Mouse (Mus musculus): ENCODE results near the gene Cnnm4. TPM values are rescaled to one million over a fixed set of nuclear protein-coding genes. Genes with fewer than 3 reads are reported as not detected.

The Cnnm4 gene
- 39.2 and 40.2 TPM in 2 replicates for polyA plus RNA-seq (2015; fragmentation: Nextera tagmentation; extraction: Ambion mirVana)

DNA sequence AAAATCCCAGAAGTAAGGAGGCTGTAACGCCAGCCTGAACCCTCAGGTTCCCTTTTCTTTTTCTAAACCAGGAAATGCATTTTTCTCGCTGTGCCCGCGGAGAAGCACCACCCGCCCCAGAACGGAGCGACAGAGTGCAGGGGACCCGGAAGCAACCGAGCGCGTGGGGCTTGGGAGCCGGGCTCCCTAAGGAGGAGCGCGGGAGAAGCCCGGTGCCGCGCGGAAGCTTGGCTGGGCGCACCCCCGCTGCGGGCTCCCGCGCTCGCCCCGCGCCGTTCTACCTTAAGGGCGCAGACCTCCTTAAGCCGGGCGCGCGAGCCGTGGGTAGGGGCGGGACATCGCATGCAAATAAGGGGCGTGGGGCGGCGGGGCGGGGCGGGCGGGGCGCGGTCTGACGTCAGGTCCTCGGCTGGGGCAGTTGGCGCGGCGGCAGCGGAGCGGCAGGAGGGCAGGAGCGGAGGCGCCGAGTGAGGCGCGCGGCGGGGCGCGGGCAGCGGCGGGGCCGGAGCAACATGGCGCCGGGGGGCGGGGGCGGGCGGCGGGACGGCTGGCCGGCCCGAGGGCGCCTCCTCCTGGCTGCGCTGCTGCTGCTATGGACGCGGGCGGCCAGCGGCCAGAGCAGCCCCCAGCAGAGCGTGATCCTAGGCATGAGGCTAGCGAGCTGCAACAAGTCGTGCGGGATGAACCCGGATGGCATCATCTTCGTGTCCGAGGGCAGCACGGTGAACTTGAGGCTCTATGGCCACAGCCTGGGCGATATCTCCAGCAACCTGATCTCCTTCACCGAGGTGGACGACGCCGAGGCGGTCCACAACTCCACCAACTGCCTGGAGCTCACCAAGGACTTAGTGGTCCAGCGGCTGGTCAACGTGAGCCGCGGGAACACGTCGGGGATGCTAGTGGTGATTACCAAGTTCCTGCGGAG, at the start of gene Cnnm4:
Cnnm4 (plus strand) TSS at position 440 of the 925 bp plus-strand sequence.
- Histone ChIP-seq H3K36me3 (ENCODE audit: control insufficient read depth, insufficient read depth, low read length) (no peaks in the 10 kb centered on the region), H3K27me3 (replicated peaks; ENCODE audit: control insufficient read depth, insufficient read depth, low read length) (no peaks in the 10 kb centered on the region), H3K4me2 (ENCODE audit: low read depth, low read length) (peak within 1 kb of the TSS; percentile 70), H3K27ac (ENCODE audit: low read length) (peak within 1 kb of the TSS; percentile 85), H3K4me1 (ENCODE audit: control insufficient read depth, insufficient read depth, low read length) (peaks cover 17% of the 10 kb centered on the region), H3K4me3 (ENCODE audit: low read length) (peak within 1 kb of the TSS; percentile 55), H3K9ac (ENCODE audit: low read depth, low read length) (peak within 1 kb of the TSS; percentile 81), H3K9me3 (ENCODE audit: control insufficient read depth, low read length) (no peaks in the 10 kb centered on the region)
- ATAC-seq, result peak; percentile 88
- WGBS, result under 1% methylated on average over 59 of the region's 98 CpGs

GRCm38 (mm10) chr1:36429511-36429910, 41.9 kb upstream of the Cnnm4 start:
- 99% methylated on average over 2 of the region's 2 CpGs for WGBS

DNA sequence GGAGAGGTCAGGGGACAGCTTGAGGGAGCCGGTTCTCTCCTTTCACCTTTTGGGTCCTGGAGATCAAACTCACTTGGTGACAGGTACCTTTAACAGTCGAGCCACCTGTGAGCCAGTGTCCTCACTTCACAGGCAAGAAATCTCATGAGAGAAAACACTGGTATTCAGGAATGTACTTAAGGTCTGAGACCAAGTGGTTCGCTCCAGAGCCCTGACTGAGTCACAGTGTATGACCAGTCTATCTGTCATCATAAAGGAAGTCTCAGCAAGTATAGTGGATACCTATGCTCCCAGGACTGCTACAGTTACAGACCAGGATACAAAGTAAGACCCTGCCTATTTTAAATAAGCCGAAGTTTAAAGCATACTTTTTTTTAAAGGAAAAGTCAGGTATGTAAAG, 38.4 kb upstream of the Cnnm4 start:
- Histone ChIP-seq H3K27ac (ENCODE audit: low read length) (no peak overlapping the region), H3K9ac (ENCODE audit: low read depth, low read length) (no peak overlapping the region), H3K27me3 (replicated peaks; ENCODE audit: control insufficient read depth, insufficient read depth, low read length) (no peaks in the 10 kb centered on the region), H3K9me3 (ENCODE audit: control insufficient read depth, low read length) (no peaks in the 10 kb centered on the region), H3K4me2 (ENCODE audit: low read depth, low read length) (no peak overlapping the region), H3K36me3 (ENCODE audit: control insufficient read depth, insufficient read depth, low read length) (peaks cover 11% of the 10 kb centered on the region; the same call in 1 of the 2 replicates), H3K4me3 (ENCODE audit: low read length) (no peak overlapping the region), H3K4me1 (ENCODE audit: control insufficient read depth, insufficient read depth, low read length) (no peaks in the 10 kb centered on the region)
- no peak for ATAC-seq
- WGBS, result 79% methylated on average over 4 of the region's 4 CpGs

More at GRCm38 (mm10) chr1:36429511-36429910, 41.9 kb upstream of the Cnnm4 start:
- Histone ChIP-seq H3K36me3 (ENCODE audit: control insufficient read depth, insufficient read depth, low read length) (peaks cover 11% of the 10 kb centered on the region; the same call in 1 of the 2 replicates), H3K4me3 (ENCODE audit: low read length) (no peak overlapping the region), H3K9me3 (ENCODE audit: control insufficient read depth, low read length) (no peaks in the 10 kb centered on the region), H3K4me1 (ENCODE audit: control insufficient read depth, insufficient read depth, low read length) (no peaks in the 10 kb centered on the region), H3K4me2 (ENCODE audit: low read depth, low read length) (no peak overlapping the region), H3K27me3 (replicated peaks; ENCODE audit: control insufficient read depth, insufficient read depth, low read length) (no peaks in the 10 kb centered on the region), H3K27ac (ENCODE audit: low read length) (no peak overlapping the region), H3K9ac (ENCODE audit: low read depth, low read length) (no peak overlapping the region)
- ATAC-seq, result no peak

- WGBS, result 91% methylated on average over 3 of the region's 3 CpGs
These were observed 37.8 kb upstream of the Cnnm4 start for GRCm38 (mm10) chr1:36433616-36434015.

GRCm38 (mm10) chr1:36435071-36435470, 36.3 kb upstream of the Cnnm4 start:
- H3K4me1 ChIP-seq (ENCODE audit: control insufficient read depth, insufficient read depth, low read length), result no peaks in the 10 kb centered on the region
- no peaks in the 10 kb centered on the region for H3K9me3 ChIP-seq (ENCODE audit: control insufficient read depth, low read length)
- H3K4me2 ChIP-seq (ENCODE audit: low read depth, low read length), result no peak overlapping the region
- 0 out of 2 replicates have a peak, but pooled peaks cover 8% of the 10 kb centered on the region for H3K36me3 ChIP-seq (ENCODE audit: control insufficient read depth, insufficient read depth, low read length)
- ATAC-seq, result no peak
- no peak overlapping the region for H3K27ac ChIP-seq (ENCODE audit: low read length)
- H3K9ac ChIP-seq (ENCODE audit: low read depth, low read length), result no peak overlapping the region
- no peak overlapping the region for H3K4me3 ChIP-seq (ENCODE audit: low read length)
- WGBS, result 82% methylated on average over 4 of the region's 4 CpGs
- H3K27me3 ChIP-seq (replicated peaks; ENCODE audit: control insufficient read depth, insufficient read depth, low read length), result no peaks in the 10 kb centered on the region

More at GRCm38 (mm10) chr1:36433616-36434015, 37.8 kb upstream of the Cnnm4 start:
- peaks cover 8% of the 10 kb centered on the region; the same call in 1 of the 2 replicates for H3K36me3 ChIP-seq (ENCODE audit: control insufficient read depth, insufficient read depth, low read length)
- no peak overlapping the region for H3K4me3 ChIP-seq (ENCODE audit: low read length)
- no peaks in the 10 kb centered on the region for H3K4me1 ChIP-seq (ENCODE audit: control insufficient read depth, insufficient read depth, low read length)
- no peak for ATAC-seq
- no peak overlapping the region for H3K9ac ChIP-seq (ENCODE audit: low read depth, low read length)
- H3K9me3 ChIP-seq (ENCODE audit: control insufficient read depth, low read length), result no peaks in the 10 kb centered on the region
- no peak overlapping the region for H3K27ac ChIP-seq (ENCODE audit: low read length)
- no peaks in the 10 kb centered on the region for H3K27me3 ChIP-seq (replicated peaks; ENCODE audit: control insufficient read depth, insufficient read depth, low read length)
- H3K4me2 ChIP-seq (ENCODE audit: low read depth, low read length), result no peak overlapping the region

GRCm38 (mm10) chr1:36436515-36436914, 34.9 kb upstream of the Cnnm4 start:
- no peak overlapping the region for H3K9ac ChIP-seq (ENCODE audit: low read depth, low read length)
- ATAC-seq, result no peak
- no peaks in the 10 kb centered on the region for H3K27me3 ChIP-seq (replicated peaks; ENCODE audit: control insufficient read depth, insufficient read depth, low read length)
- H3K36me3 ChIP-seq (ENCODE audit: control insufficient read depth, insufficient read depth, low read length), result 0 out of 2 replicates have a peak, but pooled peaks cover 6% of the 10 kb centered on the region
- H3K4me3 ChIP-seq (ENCODE audit: low read length), result no peak overlapping the region
- H3K9me3 ChIP-seq (ENCODE audit: control insufficient read depth, low read length), result no peaks in the 10 kb centered on the region
- no peak overlapping the region for H3K27ac ChIP-seq (ENCODE audit: low read length)
- H3K4me2 ChIP-seq (ENCODE audit: low read depth, low read length), result no peak overlapping the region
- 92% methylated on average over 6 of the region's 6 CpGs for WGBS
- H3K4me1 ChIP-seq (ENCODE audit: control insufficient read depth, insufficient read depth, low read length), result no peaks in the 10 kb centered on the region

DNA sequence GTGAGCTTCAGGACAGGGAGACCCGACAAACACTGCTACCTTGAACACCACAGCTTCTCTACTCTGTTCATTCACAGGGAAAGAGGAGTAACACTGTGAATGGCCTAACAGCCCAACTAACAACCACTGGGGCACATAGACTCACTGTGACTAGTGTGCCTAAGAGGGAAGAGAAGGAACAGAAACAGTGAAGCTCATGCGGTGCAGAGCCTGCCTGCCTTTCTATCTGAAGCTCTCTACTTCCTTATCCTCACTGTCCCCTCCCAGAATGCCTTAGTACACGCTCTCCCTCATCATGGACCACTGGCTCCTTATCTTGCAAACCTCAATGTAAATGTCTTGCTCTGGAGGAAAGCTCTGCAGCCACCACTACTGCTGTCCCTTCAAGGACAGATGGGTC, 34.2 kb upstream of the Cnnm4 start:
- ATAC-seq, result no peak
- H3K4me2 ChIP-seq (ENCODE audit: low read depth, low read length), result no peak overlapping the region
- WGBS, result 86% methylated on average over 3 of the region's 3 CpGs
- H3K27ac ChIP-seq (ENCODE audit: low read length), result no peak overlapping the region
- no peaks in the 10 kb centered on the region for H3K9me3 ChIP-seq (ENCODE audit: control insufficient read depth, low read length)
- H3K27me3 ChIP-seq (replicated peaks; ENCODE audit: control insufficient read depth, insufficient read depth, low read length), result no peaks in the 10 kb centered on the region
- H3K4me1 ChIP-seq (ENCODE audit: control insufficient read depth, insufficient read depth, low read length), result no peaks in the 10 kb centered on the region
- H3K4me3 ChIP-seq (ENCODE audit: low read length), result no peak overlapping the region
- H3K9ac ChIP-seq (ENCODE audit: low read depth, low read length), result no peak overlapping the region
- 0 out of 2 replicates have a peak, but pooled peaks cover 4% of the 10 kb centered on the region for H3K36me3 ChIP-seq (ENCODE audit: control insufficient read depth, insufficient read depth, low read length)

DNA sequence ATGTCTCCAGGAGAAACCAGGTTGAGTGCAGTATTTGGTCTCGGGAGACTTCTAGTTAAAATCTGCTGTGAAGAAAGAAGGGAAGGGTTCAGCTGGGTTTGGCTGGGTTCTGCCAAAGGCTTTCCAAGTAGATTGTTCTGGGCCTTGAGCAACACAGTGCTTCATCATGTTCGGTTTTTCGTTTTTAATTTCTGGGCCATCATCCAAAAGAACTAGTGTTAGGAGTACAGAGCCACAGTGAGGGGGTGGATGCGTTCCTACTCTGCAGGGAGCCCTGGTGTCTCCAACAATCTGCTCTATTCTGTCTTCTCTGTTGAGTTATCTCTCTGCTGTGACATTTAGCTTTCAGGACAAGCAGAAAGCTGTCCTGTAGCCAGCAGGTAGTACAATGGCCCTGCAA, 30.3 kb upstream of the Cnnm4 start:
- WGBS, result 82% methylated on average over 4 of the region's 4 CpGs
- Histone ChIP-seq H3K9me3 (ENCODE audit: control insufficient read depth, low read length) (no peaks in the 10 kb centered on the region), H3K27me3 (replicated peaks; ENCODE audit: control insufficient read depth, insufficient read depth, low read length) (no peaks in the 10 kb centered on the region), H3K4me1 (ENCODE audit: control insufficient read depth, insufficient read depth, low read length) (peaks cover 3% of the 10 kb centered on the region; the same call in 1 of the 2 replicates), H3K4me3 (ENCODE audit: low read length) (no peak overlapping the region), H3K9ac (ENCODE audit: low read depth, low read length) (no peak overlapping the region), H3K36me3 (ENCODE audit: control insufficient read depth, insufficient read depth, low read length) (0 out of 2 replicates have a peak, but pooled peaks cover 4% of the 10 kb centered on the region), H3K4me2 (ENCODE audit: low read depth, low read length) (no peak overlapping the region), H3K27ac (ENCODE audit: low read length) (no peak overlapping the region)
- no peak for ATAC-seq

All from intestine, embryonic 16.5 days (tissue).